Mouse (Mus musculus) left cerebral cortex, adult 18-20 months (tissue): ENCODE results near the gene Hpse2. TPM values are rescaled to one million over a fixed set of nuclear protein-coding genes. Genes with fewer than 3 reads are reported as not detected.
A peak's percentile ranks its signal among the peaks of the same experiment; 100 is the strongest.

Source experiments
- DNase-seq, 2 experiments: peaks; one replicate each; pipeline ENCODE4 v3.0.0; 2021 to 2022; ENCODE audit warnings: low spot score in 2 of 2, mixed read lengths in 1 of 2
- total RNA-seq, 2 experiments: library from RNA; stranded (reverse); gene quantifications; 2 replicates each; pipeline ENCODE4 v1.2.3; 2021

The Hpse2 gene
- total RNA-seq, 2 experiments from 2014 or later: not detected

GRCm38 (mm10) chr19:42868958-42869662, 519.0 kb downstream of the Hpse2 start:
- DNase-seq: no peak

- DNase-seq: no peak
Observed at GRCm38 (mm10) chr19:42863013-42863412, 525.1 kb downstream of the Hpse2 start.

GRCm38 (mm10) chr19:42857096-42857495, 531.1 kb downstream of the Hpse2 start:
- no peak for DNase-seq

GRCm38 (mm10) chr19:42855649-42856048, 532.5 kb downstream of the Hpse2 start:
- no peak for DNase-seq

GRCm38 (mm10) chr19:42850444-42850843, 537.7 kb downstream of the Hpse2 start:
- no peak for DNase-seq

- DNase-seq: no peak
Observed at GRCm38 (mm10) chr19:42839621-42840294, 548.4 kb downstream of the Hpse2 start.

- no peak for DNase-seq
Observed at GRCm38 (mm10) chr19:42839118-42839517, 549.0 kb downstream of the Hpse2 start.

- DNase-seq: no peak
Observed at GRCm38 (mm10) chr19:42838271-42838670, 549.9 kb downstream of the Hpse2 start.

- DNase-seq: no peak
Observed at GRCm38 (mm10) chr19:42837591-42837990, 550.6 kb downstream of the Hpse2 start.

GRCm38 (mm10) chr19:42833126-42833525, 555.0 kb downstream of the Hpse2 start:
- DNase-seq: no peak

GRCm38 (mm10) chr19:42832251-42832650, 555.9 kb downstream of the Hpse2 start:
- no peak for DNase-seq

GRCm38 (mm10) chr19:42829196-42829595, 559.0 kb downstream of the Hpse2 start:
- no peak for DNase-seq

GRCm38 (mm10) chr19:42827843-42828242, 560.3 kb downstream of the Hpse2 start:
- no peak for DNase-seq

GRCm38 (mm10) chr19:42820109-42820508, 568.0 kb downstream of the Hpse2 start:
- no peak for DNase-seq

- no peak for DNase-seq
Observed at GRCm38 (mm10) chr19:42817761-42818160, 570.4 kb downstream of the Hpse2 start.

- DNase-seq: no peak
Observed at GRCm38 (mm10) chr19:42816261-42816660, 571.9 kb downstream of the Hpse2 start.

- DNase-seq: no peak
Observed at GRCm38 (mm10) chr19:42810140-42810539, 578.0 kb downstream of the Hpse2 start.

- DNase-seq: no peak
Observed at GRCm38 (mm10) chr19:42809491-42809890, 578.7 kb downstream of the Hpse2 start.

GRCm38 (mm10) chr19:42797866-42798265, 590.3 kb downstream of the Hpse2 start:
- no peak for DNase-seq

- DNase-seq: no peak
Observed at GRCm38 (mm10) chr19:42795801-42796200, 592.4 kb downstream of the Hpse2 start.

GRCm38 (mm10) chr19:42794914-42795613, 593.1 kb downstream of the Hpse2 start:
- DNase-seq: peak; percentile 90 to 96

- peak in 1 of 2 experiments; percentile 29 for DNase-seq
Observed at GRCm38 (mm10) chr19:42788311-42788710, 599.8 kb downstream of the Hpse2 start.
